ENCODE assay signal across 23 mouse cellular contexts in genomic region chr11:117538732-117539131, GRCm38 (mm10). TPM values are rescaled to one million over a fixed set of nuclear protein-coding genes. Genes with fewer than 3 reads are reported as not detected.
DNase-seq lines count a peak whose midpoint lies in the region; ATAC-seq and TF ChIP-seq lines count a peak whose summit lies in the region.
"Had no signal": no experiment of that assay in that cellular context is flagged by ENCODE, and none has a peak within 500 bp of the region (broad histone marks: within the 10 kb centered on the region; RNA-seq: fewer than 3 reads in every experiment).

No protein-coding gene starts in this region.

- ATAC-seq in forebrain, embryonic 13.5 days, result no peak
- peak; percentile 49; the same call in 1 of the 2 replicates for ATAC-seq in forebrain, embryonic 15.5 days (replicated peaks)
- ATAC-seq: hindbrain, postnatal 0 days had no signal

- H3K9ac ChIP-seq in forebrain, embryonic 13.5 days, result no peak overlapping the region
- H3K9ac ChIP-seq in forebrain, embryonic 15.5 days (replicated peaks), result no peak overlapping the region
- H3K9ac ChIP-seq: embryonic facial prominence, embryonic 13.5 days had no signal

- no peaks in the 10 kb centered on the region for H3K9me3 ChIP-seq in forebrain, embryonic 13.5 days (replicated peaks)
- no peaks in the 10 kb centered on the region for H3K9me3 ChIP-seq in forebrain, embryonic 10.5 days
- no peaks in the 10 kb centered on the region for H3K9me3 ChIP-seq in forebrain, embryonic 15.5 days
- H3K9me3 ChIP-seq: embryonic facial prominence, embryonic 13.5 days; heart, embryonic 10.5 days had no signal

- no peak for DNase-seq in forebrain, embryonic 10.5 days (ENCODE audit: extremely low spot score, low spot score)
- peak in 1 of 2 experiments; percentile 78 for DNase-seq in layer of hippocampus, adult 2 months (ENCODE audit: low spot score in 2 of 2)
- DNase-seq in layer of hippocampus, postnatal 10 days (ENCODE audit: low spot score in 2 of 2), result no peak
- DNase-seq in brain, adult 2 months (ENCODE audit: low read depth, low spot score), result peak; percentile 30
- no peak for DNase-seq in lung, adult 2 months
- no peak for DNase-seq in kidney, adult 18-20 months
- DNase-seq: adrenal gland, postnatal 10 days; cerebellum, adult 18-20 months; cerebellum, adult 9-11 months; cerebellum, postnatal 36 days; gastrocnemius, postnatal 10 days; heart, adult 18-20 months; heart, postnatal 10 days had no signal

- 69% methylated on average over 5 of the region's 5 CpGs for WGBS in forebrain, embryonic 13.5 days
- WGBS in forebrain, embryonic 10.5 days, result 84% methylated on average over 5 of the region's 5 CpGs
- WGBS in forebrain, embryonic 15.5 days, result 45% methylated on average over 5 of the region's 5 CpGs
- WGBS in lung, adult 2 months, result 77% methylated on average over 5 of the region's 5 CpGs

- H3K4me1 ChIP-seq in forebrain, embryonic 13.5 days, result peaks cover 66% of the 10 kb centered on the region
- peaks cover 73% of the 10 kb centered on the region for H3K4me1 ChIP-seq in forebrain, embryonic 10.5 days
- H3K4me1 ChIP-seq in forebrain, embryonic 15.5 days, result peaks cover 63% of the 10 kb centered on the region
- peaks cover 10% of the 10 kb centered on the region; the same call in 1 of the 2 replicates for H3K4me1 ChIP-seq in lung, adult 2 months (ENCODE audit: control insufficient read depth, insufficient read depth, low read length)

- no peak for TF ChIP-seq CTCF in layer of hippocampus, adult 2 months (conservative IDR thresholded peaks at IDR 0.05)
- no peak for TF ChIP-seq CTCF in lung, adult 2 months (IDR thresholded peaks at IDR 0.05; ENCODE audit: insufficient read depth, low read length)

- H3K27ac ChIP-seq in forebrain, embryonic 13.5 days, result peak overlapping the region; percentile 54
- H3K27ac ChIP-seq in forebrain, embryonic 10.5 days, result no peak overlapping the region
- H3K27ac ChIP-seq in layer of hippocampus, adult 2 months, result peak overlapping the region; percentile 82
- H3K27ac ChIP-seq in forebrain, embryonic 15.5 days (replicated peaks), result peak overlapping the region; percentile 50
- H3K27ac ChIP-seq: embryonic facial prominence, embryonic 13.5 days; heart, embryonic 10.5 days; hindbrain, postnatal 0 days had no signal

- H3K4me3 ChIP-seq in forebrain, embryonic 13.5 days, result no peak overlapping the region
- no peak overlapping the region for H3K4me3 ChIP-seq in forebrain, embryonic 10.5 days
- H3K4me3 ChIP-seq in layer of hippocampus, adult 2 months, result no peak overlapping the region
- no peak overlapping the region for H3K4me3 ChIP-seq in forebrain, embryonic 15.5 days
- no peak overlapping the region for H3K4me3 ChIP-seq in lung, adult 2 months (replicated peaks; ENCODE audit: extremely low read depth, low read depth, low read length)
- H3K4me3 ChIP-seq: embryonic facial prominence, embryonic 13.5 days; heart, embryonic 10.5 days had no signal

- H3K27me3 ChIP-seq in forebrain, embryonic 13.5 days, result no peaks in the 10 kb centered on the region
- H3K27me3 ChIP-seq in forebrain, embryonic 10.5 days (ENCODE audit: poor library complexity, severe bottlenecking), result peaks cover 22% of the 10 kb centered on the region; the same call in 1 of the 2 replicates
- no peaks in the 10 kb centered on the region for H3K27me3 ChIP-seq in forebrain, embryonic 15.5 days
- H3K27me3 ChIP-seq: embryonic facial prominence, embryonic 13.5 days had no signal

- H3K36me3 ChIP-seq in forebrain, embryonic 13.5 days (ENCODE audit: poor library complexity, severe bottlenecking), result no peaks in the 10 kb centered on the region
- no peaks in the 10 kb centered on the region for H3K36me3 ChIP-seq in forebrain, embryonic 10.5 days (replicated peaks)
- H3K36me3 ChIP-seq in forebrain, embryonic 15.5 days, result no peaks in the 10 kb centered on the region
- H3K36me3 ChIP-seq: embryonic facial prominence, embryonic 13.5 days; heart, embryonic 10.5 days had no signal

- TF ChIP-seq POLR2A in lung, adult 2 months (IDR thresholded peaks at IDR 0.05; ENCODE audit: borderline replicate concordance, extremely low read depth, low read depth, low read length), result no peak

- no peak overlapping the region for H3K4me2 ChIP-seq in forebrain, embryonic 13.5 days
- H3K4me2 ChIP-seq in forebrain, embryonic 15.5 days (replicated peaks), result no peak overlapping the region
- H3K4me2 ChIP-seq: embryonic facial prominence, embryonic 13.5 days had no signal

RNA-seq across cellular contexts. Expression of gene Gm11733, which starts 54.6 kb away (rescaled TPM):
- polyA plus RNA-seq in forebrain, embryonic 13.5 days (2015; fragmentation: Nextera tagmentation; extraction: Ambion mirVana), result 0.08 TPM in 1 of 2 replicates, not detected in the other
- not detected in 2 replicates for polyA plus RNA-seq in forebrain, embryonic 10.5 days (2016; fragmentation: Nextera tagmentation; extraction: Ambion mirVana)
- under 1 TPM; 0.20 to 0.26 TPM for total RNA-seq in layer of hippocampus, adult 2 months (2021)
- total RNA-seq in layer of hippocampus, postnatal 10 days (2021), result not detected
- polyA plus RNA-seq in forebrain, embryonic 15.5 days (2015; fragmentation: Nextera tagmentation; extraction: Ambion mirVana), result 0.28 TPM in 1 of 2 replicates, not detected in the other
- not detected in 2 replicates for polyA plus RNA-seq in lung, adult 2 months (2012; rRNA removed)
- total RNA-seq: adrenal gland, postnatal 10 days; adrenal gland, postnatal 4 days; gastrocnemius, postnatal 10 days; gastrocnemius, postnatal 4 days; heart, adult 18-20 months; heart, postnatal 10 days; hematopoietic stem cell, adult 5-6 weeks; MEL had no signal
- polyA plus RNA-seq: C2C12; embryonic facial prominence, embryonic 13.5 days; heart, embryonic 10.5 days; hindbrain, postnatal 0 days had no signal
